Mouse (Mus musculus): ENCODE results near the gene Maats1. TPM values are rescaled to one million over a fixed set of nuclear protein-coding genes. Genes with fewer than 3 reads are reported as not detected.

Gene Maats1
- total RNA-seq, 2 experiments from 2014 or later = 1.2 to 1.5 TPM

DNA sequence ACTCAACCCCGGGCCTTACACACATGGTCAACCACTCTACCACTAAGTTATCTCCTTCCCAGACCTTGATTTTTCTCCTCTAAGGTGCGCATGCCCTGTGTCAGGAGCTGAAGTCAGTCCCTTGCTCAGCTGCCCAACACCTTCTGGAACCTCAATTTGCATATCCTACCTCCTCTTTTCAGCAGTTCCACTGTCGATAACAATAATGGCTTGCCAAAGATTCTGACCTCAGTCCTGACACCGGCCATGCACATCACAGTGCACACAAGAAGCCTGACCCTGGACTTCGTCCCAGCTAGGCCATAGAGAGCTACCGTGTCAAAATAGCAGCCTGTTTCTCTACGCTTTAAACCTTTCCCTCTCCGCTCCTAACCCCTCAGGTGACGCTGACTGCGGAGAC is 31.5 kb upstream of the Maats1 start:
- intact Hi-C loops (cut with DNase I) = no loop called here
- DNase-seq (ENCODE audit: low spot score in 2 of 2) = no peak

DNA sequence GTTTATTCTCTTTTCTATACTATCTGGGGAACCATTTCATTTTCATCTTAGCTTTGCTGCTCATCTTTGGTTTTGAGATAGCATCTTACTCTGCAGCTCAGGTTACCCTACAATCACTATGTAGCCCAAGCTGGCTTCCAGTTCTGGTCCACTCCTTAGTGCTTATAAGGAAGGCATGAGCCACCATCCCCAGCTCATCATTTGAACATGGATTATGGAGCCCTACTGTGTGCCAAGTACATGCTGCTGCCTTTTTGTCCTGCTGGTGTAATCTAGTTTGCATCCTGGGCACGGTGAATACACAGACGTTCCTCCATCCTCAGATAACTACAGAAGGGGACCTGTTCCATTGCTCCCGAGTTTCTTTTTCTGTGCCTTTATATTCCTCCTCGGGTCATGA is 30.9 kb upstream of the Maats1 start:
- DNase-seq (ENCODE audit: low spot score in 2 of 2) = no peak
- intact Hi-C loops (cut with DNase I) = no loop called here

DNA sequence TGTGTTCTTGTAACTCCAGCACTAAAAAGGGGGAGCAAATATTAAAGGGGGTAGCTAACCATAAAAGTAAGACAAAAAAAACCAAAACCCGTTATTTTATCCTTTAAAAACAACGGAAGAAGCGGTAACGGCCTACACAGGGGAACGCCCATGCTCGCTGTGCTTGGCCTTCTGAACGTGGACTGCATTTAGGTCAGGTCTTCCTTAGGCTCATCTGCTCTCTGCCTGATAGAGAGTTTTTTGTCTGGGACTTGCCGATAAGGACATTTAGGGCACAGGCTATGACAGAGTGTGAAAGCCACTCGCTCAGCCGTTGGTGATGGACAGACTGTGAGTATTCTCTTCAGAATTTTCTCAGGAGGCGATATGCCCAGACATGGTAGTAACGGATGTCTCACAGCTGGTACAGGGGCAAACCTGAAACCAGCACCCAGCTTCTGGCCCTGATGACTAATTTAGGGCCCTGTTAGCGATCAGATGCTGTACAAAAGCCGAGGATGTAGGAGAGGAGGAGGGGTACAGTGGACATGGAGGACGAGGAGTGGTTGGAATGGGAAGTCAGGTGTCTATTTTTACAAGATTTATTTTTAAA is 29.9 kb upstream of the Maats1 start:
- no peak for DNase-seq (ENCODE audit: low spot score in 2 of 2)
- intact Hi-C loops (cut with DNase I) = no loop called here

DNA sequence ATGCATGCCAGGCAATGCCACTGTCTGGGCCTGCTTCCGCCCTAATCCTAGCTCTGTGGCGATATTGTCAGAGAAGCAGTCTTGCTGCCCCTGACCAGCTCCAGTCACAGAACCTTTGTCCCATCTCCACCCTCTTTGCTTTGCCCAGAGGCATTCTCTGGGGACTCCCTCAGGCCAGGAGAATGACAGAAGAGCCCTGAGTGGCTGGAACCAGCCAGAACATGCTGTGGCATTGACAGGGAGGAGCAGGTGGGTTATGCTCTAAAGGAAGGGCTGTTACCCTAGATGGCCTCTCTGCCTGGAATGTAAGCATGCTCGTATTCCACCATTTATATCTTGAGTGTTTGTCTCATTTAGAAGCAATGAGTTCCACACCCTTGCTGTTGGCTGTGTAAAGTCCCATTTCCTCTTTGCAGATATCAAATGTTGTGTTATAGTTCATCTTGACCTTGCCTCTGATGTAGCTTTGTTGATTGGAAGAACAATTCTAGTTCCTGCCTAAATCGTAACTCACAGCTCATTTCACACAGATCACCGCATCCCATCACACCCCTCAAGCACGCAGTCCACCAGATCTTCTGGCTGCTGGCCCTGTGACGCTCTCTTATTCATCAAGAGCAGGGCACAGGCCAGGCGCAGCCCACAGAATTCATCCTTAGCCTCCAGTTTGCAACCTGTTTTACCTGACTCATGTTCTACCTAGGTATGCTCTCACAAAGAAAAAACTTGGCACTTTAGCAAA is 28.9 kb upstream of the Maats1 start:
- no peak for DNase-seq (ENCODE audit: low spot score in 2 of 2)
- intact Hi-C loops (cut with DNase I) = no loop called here

DNA sequence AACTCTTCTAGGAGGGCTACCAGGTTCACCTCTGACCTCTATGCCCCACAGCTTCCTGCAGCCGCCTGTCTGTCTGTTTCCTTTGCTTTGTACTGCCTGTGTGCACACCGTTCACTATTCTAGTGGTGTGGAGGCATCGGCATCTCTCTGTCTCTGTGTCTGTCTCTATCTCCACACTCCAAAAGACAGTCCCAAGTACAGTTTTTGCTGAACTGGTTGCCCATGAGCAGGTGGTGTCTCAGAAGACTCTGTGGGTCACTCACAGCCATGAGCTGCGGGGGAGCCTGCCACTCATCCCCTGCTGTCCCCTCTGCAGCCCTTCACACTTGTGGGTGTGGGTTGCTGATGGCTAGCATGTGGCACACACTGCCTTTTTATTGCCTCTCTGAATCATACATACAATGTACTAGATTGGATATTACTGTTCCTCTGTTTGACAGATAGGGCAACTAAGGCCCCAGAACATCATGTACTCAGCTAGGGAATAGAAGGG is 28.1 kb upstream of the Maats1 start:
- intact Hi-C loops (cut with DNase I) = no loop called here

DNA sequence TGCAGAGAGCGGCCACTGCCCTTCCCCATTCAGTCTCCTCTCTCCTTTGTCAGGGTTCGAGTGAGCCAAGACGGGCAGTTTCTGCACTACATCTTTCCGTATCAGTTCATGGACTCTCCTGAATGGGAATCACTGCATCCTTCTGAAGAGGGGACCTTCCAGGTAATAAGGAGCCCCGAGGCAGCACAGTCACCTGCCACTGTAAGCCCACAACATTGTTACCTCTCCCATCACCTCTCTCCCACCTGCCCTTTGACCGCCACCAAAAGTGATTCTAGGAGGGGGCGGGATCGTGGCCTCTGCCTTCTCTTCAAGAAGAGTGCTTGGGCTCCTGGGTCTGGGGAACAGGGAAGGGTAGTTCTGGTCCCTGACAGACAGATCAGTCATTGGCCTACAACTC is 27.5 kb upstream of the Maats1 start:
- no peak for DNase-seq (ENCODE audit: low spot score in 2 of 2)
- intact Hi-C loops (cut with DNase I) = no loop called here

More for the DNA sequence above, 28.1 kb upstream of the Maats1 start:
- DNase-seq (ENCODE audit: low spot score in 2 of 2) = no peak

DNA sequence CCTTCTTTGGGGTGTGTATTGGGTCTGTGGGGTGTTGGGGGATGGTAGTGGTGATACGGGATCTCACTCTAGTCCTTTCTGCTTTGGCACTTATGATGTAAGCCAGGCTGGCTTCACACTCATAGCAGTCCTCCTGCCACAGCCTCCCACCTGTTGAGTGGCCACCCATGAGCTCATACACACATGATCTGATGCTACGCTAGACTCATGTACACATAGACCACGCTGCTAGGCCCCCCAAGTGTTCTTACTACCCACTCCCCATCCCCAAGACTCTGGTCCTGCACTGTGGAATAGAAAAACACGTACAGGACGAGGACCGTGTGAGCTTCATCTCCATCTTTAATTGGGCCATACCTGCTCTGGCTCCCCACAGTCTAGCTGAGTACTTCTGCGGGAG is 27.1 kb upstream of the Maats1 start:
- no peak for DNase-seq (ENCODE audit: low spot score in 2 of 2)
- intact Hi-C loops (cut with DNase I) = no loop called here

DNA sequence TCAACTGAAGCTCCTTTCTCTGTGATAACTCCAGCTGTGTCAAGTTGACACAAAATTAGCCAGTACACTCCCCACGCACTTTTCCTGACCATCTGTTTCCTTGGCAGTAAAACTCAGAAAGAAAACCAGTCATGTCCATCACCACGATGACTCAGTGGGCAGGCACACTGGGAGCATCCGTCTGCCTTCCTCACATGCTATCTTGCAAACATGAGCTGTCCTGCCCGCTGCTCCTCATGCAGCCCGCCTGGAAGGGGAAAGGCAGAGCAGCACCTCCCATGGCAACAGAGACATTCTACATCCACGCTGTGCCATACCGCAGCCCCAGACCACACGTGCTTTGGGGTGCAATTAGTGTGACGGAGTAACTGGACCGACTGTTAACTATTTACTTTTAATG is 26.4 kb upstream of the Maats1 start:
- DNase-seq (ENCODE audit: low spot score in 2 of 2) = peak; percentile 81

DNA sequence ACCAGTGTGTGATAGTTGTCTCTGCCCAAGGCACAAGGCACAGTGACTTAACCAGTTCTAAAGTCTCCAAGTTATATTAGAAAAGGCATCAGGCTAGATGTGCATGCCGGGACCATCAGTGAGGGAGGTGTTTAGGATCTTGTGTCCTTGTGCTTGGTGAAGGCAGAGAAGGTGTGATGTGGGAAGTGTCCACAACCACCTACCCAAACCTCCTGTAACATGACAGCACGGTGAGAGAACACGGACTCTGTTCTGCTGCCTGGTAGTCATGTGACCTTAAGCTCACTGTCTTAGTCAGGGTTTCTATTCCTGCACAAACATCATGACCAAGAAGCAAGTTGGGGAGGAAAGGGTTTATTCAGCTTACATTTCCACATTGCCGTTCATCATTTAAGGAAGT is 24.3 kb upstream of the Maats1 start:
- intact Hi-C loops (cut with DNase I) = no loop called here

More for the DNA sequence above, 26.4 kb upstream of the Maats1 start:
- intact Hi-C loops (cut with DNase I) = no loop called here

DNA sequence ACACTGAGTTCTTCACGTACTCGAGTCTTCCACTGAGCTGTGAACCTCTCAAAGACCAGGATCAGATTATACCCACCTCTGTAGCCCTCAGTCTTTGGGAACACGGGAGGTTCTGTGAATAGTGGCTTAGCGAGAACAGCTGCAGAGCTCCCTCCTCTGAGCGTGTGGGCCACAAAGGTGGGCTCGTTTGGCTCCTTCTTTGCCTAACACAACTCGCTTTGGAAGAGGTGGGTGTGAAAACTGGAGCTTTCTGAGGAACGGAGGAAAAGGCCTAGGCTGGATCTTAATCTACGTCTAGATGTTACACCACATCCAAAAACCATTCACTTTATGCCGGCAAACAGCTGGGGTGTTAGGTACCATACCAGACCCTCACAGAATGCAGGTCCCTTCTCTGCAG is 23.4 kb upstream of the Maats1 start:
- intact Hi-C loops (cut with DNase I) = no loop called here
- peak; percentile 24 to 38 for DNase-seq (ENCODE audit: low spot score in 2 of 2)

More for the DNA sequence above, 24.3 kb upstream of the Maats1 start:
- DNase-seq (ENCODE audit: low spot score in 2 of 2) = peak in 1 of 2 experiments; percentile 40

DNA sequence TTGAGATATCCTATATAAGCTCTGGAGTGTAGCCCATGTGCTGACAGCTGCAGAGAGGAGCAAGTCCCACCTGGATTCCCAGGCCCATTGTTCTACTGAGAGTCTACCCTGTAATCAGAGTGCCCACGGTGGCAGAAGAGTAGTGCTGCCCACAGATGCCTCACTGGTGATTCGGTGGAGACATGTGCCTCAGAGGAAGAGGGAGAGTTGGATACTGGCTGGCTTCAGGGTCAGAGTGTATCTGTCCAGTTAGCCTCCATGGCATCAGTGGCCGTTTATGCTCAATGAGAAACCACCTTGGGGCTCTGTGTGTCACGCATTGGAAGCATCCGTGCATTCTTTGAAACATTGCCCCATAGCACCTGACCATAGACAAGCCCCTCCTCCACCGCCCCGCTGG is 21.7 kb upstream of the Maats1 start:
- intact Hi-C loops (cut with DNase I) = no loop called here
- DNase-seq (ENCODE audit: low spot score in 2 of 2) = no peak

DNA sequence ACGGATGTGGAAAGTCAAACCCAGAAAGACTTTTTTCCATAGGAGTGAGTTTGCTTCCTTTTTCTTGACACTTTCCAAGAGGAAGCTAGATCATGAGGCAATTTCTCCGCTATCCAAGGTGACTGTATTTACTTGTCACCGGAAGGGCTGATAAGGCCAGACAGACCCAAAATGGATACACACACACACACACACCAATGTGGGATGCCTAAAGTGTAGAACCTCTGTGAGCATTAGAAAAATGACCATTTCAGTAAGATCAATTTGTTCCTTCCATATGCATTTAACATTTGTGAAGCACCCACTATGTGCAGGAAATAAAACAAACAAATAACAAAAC is 21.3 kb upstream of the Maats1 start:
- intact Hi-C loops (cut with DNase I) = no loop called here
- DNase-seq (ENCODE audit: low spot score in 2 of 2) = no peak

DNA sequence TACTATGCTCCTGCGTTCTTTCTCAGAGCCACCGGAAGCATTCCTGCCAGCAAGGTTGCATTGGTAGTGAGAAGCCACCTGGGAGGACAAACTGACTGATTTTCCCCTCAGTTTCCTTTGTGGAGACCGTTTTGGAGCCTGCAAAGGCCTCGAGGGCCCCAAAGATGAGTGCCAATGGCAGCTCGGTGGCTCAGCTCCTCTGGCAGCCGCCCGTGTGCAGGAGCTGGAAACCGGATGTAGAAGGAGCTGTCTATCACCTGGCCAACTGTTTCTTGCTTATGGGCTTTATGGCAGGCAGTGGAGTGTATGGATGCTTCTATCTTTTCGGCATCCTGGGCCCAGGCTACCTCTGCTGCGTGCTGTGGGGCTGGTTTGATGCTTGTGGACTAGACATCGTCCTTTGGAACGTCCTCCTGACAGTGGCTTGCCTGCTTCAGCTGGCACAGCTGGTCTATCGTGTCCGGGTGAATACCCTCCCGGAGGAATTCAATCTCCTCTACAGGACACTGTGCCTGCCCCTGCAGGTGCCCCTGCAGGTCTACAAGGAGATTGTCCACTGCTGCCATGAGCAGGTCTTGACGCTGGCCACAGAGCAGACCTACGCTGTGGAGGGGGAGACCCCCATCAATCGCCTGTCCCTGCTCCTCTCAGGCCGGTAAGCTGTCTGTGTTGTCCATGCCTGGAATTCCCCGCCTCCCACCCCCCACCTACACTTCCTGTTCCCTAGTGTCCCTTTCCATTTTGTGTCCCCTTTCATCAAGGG is 20.7 kb upstream of the Maats1 start:
- DNase-seq (ENCODE audit: low spot score in 2 of 2) = no peak
- intact Hi-C loops (cut with DNase I) = no loop called here

DNA sequence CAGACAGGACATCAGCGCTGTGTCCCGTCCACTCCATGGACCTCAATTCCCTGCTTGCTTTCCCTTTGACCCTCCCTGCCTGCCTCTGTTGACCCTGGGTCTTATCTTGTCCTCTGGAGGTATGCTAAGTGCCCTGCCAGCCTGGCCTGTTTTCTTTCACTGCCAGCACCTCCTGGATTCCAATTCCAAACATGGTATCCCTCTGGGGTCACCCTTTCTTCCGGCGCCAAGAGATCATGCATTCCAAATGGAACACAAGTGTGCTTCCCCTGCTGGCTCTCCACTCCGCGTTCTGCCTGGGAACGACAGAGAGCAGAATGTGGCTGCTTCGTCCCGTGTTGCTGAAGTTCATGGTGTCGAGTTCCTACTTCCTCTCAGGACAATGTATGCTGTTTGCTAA is 20.0 kb upstream of the Maats1 start, which contains the start of gene Popdc2:
TSS of gene Popdc2 (plus strand) at position 277 of the 400 bp plus-strand sequence.
- DNase-seq (ENCODE audit: low spot score in 2 of 2) = no peak
- intact Hi-C loops (cut with DNase I) = no loop called here

DNA sequence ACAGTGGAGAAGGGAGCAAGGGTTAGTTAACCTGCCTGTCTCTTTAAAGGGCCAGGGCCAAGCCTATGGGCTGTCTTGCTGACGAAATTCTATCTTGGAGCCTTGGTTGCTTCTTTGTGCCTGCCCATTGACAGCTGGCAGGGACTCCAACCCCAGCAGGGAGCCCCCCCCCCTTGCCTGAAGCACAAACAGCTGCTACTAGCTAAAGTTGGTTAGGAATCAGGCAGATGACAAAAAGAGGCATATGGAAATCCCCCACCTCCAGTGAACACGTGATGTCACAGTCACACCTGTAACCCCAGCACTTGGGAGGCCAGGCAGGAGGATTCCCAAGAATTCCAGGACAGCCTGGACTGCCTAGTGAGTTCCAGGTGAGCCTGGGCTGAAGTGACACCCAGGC is 18.4 kb upstream of the Maats1 start:
- intact Hi-C loops (cut with DNase I) = no loop called here
- no peak for DNase-seq (ENCODE audit: low spot score in 2 of 2)

DNA sequence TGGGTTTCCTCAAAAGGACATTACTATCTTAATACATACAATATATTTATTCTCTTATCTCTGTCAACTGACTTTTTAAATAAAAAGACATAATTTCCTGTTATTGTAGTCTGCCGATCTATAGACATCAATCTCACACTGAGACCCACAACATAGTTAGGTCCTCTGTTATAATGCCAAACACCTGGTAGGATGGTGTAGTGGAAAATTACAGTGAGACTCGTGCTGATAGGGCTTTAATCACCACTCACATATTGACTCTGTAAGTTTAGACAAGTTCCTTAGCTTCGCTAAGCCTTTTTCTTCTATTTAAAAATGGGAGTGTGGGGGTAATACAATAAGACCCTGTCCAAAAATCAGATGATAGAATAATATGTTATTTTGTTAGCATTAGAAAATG is 17.9 kb upstream of the Maats1 start:
- intact Hi-C loops (cut with DNase I) = no loop called here
- DNase-seq (ENCODE audit: low spot score in 2 of 2) = no peak

DNA sequence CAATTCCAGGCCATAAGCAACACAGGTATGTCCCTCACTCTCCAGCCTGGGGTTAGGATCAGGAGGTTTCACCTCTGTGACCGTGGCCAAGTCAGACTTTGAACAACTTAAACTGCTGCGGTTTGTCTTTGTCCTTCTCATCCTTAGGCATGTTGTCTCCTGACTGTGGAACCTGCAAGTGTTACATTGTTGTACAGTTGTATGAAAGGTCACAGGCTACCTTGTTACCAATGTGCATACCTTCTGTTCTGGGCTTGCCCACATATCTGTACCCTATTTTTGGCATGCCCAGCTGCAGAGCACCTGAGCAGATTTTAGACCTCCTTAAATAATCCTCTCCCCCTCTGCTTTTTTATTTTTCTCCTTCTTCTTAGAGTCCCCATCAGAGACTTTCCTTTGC is 17.3 kb upstream of the Maats1 start:
- no peak for DNase-seq (ENCODE audit: low spot score in 2 of 2)
- intact Hi-C loops (cut with DNase I) = no loop called here

DNA sequence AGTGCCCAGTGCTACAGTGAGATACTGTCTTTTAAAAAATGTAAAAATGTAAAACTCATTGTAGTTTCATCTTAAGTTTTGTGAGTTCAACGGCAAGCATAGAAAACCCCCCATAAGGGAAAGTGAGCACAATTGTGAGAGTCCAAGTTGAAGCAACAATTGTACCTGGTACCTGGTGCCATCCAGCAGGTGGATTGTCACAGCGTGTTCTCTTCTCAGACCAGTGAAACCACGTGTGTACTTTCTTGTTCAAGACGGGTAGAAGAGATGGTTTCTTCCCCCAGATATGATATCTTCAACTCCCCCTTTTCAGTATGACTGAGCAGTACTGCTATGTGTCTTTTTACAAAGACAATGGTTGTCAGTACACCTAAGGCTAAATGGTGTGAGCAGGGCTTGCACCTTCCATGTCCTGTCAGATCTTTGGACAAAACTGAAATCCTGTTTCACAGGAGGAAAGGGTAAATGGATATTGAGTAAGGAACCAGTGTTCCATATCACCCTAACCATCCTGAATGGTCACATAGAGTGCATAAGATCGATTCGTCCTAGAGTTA is 16.4 kb upstream of the Maats1 start:
- intact Hi-C loops (cut with DNase I) = no loop called here
- DNase-seq (ENCODE audit: low spot score in 2 of 2) = no peak

DNA sequence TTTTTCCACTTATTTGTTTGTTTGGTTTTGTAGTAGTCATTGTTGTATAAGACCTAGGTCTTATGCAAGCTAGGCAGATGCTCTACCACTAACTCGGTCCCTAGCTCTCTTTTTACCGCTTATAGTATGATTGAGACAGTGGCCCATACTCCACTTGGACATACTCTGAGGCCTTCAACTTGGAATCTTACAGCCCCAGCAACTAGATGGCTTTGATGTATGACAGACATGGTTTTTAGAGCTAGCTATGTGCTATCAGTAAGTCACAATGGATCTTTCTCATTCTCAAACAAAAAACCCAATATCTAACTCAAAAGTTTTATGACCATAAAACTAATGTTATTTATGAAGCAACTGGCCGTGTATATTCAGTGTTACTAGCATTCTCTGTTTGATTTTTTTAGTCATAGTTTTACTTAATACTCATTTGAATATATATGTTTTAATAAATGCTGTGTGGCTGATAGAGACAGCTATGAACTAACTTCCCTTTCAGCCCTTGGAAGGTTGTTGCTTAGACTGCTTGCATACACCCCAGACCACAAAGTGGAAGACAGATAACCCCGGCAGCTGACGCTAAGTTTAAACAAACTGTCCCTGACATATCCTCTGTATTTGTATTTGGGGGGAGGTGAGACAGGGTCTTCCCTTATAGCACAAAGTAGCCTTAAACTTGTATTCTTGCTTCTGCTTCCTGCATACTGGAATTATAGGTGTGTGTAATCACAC is 12.4 kb upstream of the Maats1 start:
- intact Hi-C loops (cut with DNase I) = no loop called here
- DNase-seq (ENCODE audit: low spot score in 2 of 2) = no peak

DNA sequence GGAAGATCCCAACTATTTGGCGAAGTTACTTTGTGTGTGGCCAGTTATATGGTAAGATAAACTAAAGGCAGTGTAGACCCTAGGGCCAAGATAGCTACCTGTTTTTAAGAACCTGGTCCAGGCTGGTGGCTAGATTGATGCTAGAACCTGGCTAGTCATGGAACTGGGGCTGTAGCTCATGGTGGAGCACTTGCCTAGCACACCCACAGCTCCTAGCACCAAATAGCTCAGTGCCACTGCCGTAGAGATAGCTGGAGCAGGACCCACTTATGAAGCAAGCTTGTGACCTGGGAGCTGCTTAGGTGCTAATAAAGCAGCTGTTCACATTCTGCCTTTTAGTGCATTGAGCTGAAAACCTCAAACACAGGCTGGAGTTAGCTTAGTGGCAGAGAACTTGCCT is 11.7 kb upstream of the Maats1 start:
- DNase-seq (ENCODE audit: low spot score in 2 of 2) = no peak
- intact Hi-C loops (cut with DNase I) = no loop called here
